Mouse (Mus musculus): Measurements from ENCODE around the gene Krt20.
A peak's percentile ranks its signal among the peaks of the same experiment; 100 is the strongest.

Krt20 gene

GRCm38 (mm10) chr11:99437972-99438371, at the start of gene Krt20:
Krt20 (minus strand) TSS chr11:99438150.
- DNase-seq = no peak

GRCm38 (mm10) chr11:99474981-99475380, 37.0 kb upstream of the Krt20 start:
- no peak for DNase-seq

DNA sequence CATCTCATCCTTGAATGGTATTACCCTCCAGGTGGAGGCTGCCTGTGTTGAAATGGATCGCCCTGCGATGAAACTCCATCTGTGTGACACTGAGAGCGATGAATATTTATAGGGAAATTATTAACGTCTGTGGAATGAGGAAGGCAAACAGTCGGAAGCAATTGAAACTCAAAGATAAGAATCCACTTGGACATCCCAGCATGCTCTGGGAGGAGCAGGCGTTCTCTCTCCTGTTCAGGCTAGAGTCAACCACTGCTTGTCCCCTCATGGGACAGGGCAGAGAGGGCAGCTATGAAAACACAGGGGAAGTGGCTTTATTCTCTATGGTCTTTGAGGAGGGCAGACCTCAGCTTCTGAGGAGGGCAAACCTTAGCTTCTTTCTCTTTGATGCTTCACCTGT, 35.5 kb upstream of the Krt20 start:
- DNase-seq = peak; percentile 20

GRCm38 (mm10) chr11:99472405-99472804, 34.5 kb upstream of the Krt20 start:
- no peak for DNase-seq

GRCm38 (mm10) chr11:99471946-99472345, 34.0 kb upstream of the Krt20 start:
- no peak for DNase-seq

- peak; percentile 17 for DNase-seq
Measured at GRCm38 (mm10) chr11:99469228-99469627, 31.3 kb upstream of the Krt20 start.

GRCm38 (mm10) chr11:99468566-99468965, 30.6 kb upstream of the Krt20 start:
- DNase-seq = peak; percentile 17

DNA sequence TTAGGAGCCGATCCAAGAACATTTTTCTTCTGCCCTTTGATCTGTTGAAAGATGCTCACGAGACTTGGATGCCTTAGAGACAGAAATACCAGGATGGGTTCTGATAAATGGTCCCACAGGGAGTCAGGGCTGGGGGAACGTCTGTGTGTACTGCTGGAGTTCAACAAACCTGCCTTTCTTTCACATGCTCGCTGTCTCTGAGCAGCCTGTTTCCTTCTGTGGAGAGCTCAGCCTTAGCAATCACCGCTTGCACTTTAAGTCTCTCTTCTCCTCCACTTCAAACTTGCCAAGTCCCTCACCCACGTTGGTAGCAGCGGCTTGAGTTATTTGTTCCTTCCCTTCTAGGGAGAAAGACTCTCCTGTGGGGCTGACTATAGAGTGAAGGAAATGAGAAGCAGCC, 28.4 kb upstream of the Krt20 start:
- no peak for DNase-seq

DNA sequence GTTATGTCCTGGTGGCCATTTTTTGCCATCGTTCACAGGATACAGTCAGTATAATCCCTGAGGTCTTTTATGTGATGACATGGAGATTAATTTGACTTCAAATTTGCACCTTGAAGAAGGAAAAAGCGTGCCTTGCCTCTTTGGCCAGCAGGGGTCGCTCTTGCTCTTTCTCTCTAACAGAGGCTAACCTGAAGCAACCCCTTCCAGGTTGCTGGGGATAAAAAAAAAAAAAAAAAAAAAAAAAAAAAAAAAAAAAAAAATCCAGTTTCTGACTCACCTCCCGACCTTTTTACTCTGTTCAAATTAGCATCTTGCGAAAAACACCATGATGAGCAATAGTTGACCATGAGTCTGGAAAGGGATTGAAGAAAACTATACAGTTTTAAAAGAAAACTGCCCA, 26.9 kb upstream of the Krt20 start:
- DNase-seq = peak; percentile 86

DNA sequence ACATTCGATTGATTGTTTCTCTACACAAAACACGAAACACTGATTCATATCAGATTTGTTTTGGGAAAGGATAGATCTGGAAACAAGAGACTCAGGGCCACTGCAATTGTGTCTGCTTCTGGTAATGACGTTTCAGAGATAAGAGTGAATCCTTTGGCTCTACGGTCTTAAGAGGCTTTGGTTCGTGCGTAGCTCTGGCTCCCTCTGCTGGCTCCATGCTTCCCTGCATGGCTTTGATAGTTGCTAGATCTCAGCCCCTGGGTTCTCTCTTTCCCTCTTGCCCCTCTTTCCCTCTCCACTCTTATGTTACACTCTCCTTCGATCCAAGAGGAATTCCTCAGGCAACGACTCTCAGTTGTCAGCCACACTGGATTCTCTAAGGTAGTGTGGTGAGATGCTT, 25.2 kb upstream of the Krt20 start:
- peak; percentile 70 for DNase-seq

- DNase-seq = no peak
Measured at GRCm38 (mm10) chr11:99461736-99462135, 23.8 kb upstream of the Krt20 start.

DNA sequence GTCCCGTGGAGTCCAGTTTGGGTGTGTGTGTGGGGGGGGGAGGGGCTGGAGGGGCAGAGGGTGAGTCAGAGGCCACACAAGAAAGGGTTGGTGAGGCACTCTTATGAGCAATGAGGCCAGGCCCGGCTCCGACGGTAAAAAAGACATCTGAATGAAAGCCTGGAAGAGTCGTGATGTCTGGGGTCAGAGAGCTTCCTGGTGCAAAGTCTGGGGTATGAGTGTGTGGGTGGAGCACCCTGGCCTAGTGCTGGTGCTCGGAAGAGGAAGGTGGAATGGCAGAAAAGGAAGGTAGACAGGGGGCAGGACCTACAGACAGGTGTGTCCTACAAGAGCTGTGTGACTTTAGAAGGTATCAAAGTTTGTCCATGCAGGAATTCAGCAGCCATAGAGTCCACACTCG, 20.9 kb upstream of the Krt20 start:
- DNase-seq = no peak

- no peak for DNase-seq
Measured at GRCm38 (mm10) chr11:99454759-99455158, 16.8 kb upstream of the Krt20 start.

- DNase-seq = no peak
Measured at GRCm38 (mm10) chr11:99454044-99454443, 16.1 kb upstream of the Krt20 start.

- DNase-seq = no peak
Measured at GRCm38 (mm10) chr11:99448769-99449168, 10.8 kb upstream of the Krt20 start.

DNA sequence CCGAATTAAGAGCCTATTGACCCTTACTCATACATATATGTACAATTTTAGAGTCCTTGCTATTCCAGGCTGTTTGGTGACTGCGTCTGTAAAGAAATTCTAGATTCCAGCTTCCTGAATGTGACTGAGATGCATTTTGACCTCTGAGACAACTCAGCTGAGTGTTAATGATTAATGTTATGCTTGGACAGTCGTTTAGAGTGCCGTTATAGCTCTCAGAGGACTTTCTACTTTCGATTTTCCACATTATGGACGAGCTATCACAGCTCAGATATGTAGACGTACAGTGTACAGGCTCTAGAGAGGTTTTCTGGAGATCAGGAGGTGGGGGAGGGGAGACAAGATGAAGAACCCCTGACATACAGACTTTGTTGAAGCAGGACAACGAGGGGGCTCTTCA, 3.3 kb upstream of the Krt20 start:
- no peak for DNase-seq

GRCm38 (mm10) chr11:99439465-99439864, 1.5 kb upstream of the Krt20 start:
- DNase-seq = no peak

- no peak for DNase-seq
Measured at GRCm38 (mm10) chr11:99436625-99437024, 1.3 kb downstream of the Krt20 start.

DNA sequence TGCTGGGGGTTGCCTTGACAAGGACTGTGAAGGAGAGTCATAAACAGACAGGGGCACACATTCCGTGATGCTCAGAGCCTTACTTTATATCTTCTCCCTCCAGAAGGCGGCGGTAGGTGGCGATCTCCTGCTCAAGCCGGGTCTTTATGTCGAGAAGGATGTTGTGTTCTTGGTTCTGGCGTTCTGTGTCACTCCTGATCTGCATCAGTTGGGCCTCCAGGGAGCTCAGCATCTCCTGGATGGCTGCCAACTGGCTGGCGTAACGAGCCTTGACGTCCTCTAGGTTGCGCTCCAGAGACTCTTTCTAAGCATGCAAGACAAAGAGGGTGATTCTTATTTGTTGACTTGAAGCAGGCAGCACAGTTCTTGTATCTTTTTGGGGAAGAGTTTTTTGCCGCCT, 7.3 kb downstream of the Krt20 start:
- DNase-seq = no peak

GRCm38 (mm10) chr11:99422159-99422558, 15.8 kb downstream of the Krt20 start, which contains the start of gene Krt12:
Krt12 (minus strand) TSS chr11:99422259.
- no peak for DNase-seq

DNA sequence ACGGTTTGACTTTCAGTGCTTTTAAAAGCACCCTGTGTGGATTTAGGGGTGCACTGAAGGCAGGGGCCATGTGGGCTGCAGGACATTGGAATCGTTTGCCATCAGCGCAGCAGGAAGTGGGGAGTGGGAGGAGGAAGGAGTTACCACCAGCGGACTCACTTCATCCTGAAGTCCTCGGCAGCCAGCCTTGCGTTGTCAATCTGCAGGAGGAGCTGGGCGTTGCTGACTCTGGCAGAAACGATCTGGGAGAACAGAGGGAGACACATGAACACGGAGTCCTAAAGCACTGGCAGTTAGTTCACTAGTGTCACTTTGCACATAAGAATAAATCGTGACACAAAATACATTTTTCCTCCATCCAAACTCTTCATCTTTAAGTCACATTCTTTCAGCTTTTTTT, 17.4 kb downstream of the Krt20 start:
- no peak for DNase-seq

DNA sequence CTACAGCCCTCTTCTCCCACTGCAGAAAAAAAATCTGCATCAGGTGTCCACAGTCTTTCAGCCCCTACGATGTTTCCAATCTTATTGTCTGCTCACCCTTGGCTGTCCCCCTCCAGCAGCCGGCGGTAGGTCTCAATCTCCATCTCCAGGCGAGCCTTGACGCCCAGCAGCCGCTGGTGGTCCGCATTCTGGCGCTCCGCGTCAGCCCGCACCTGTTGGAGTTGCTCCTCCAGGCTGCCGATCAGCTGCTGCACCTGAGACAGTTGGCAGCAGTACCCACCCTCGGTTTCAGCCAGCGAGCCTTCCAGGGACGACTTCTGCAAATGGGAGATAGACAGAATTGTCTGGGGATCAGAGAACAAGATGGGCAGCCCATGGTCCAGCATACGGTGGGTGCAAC, 20.1 kb downstream of the Krt20 start:
- no peak for DNase-seq

DNA sequence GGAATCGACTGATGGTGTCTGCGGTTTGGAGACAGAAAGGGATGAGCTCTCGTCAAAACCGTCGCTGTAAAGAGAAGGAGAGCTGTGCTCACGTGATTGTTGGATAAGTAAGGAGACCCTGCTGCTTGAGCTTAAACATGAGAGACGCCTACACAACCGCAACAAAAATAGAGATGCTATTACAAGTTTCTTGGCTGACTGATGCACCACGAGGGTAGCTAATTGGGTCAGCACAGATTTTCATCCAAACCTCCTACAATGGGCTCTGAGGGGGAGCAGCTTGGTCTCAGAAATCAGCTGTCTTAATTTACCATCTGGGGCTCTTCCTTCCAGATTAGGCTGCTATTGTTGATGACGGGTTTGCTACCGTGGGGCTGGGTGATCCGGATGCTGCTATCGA, 21.0 kb downstream of the Krt20 start:
- DNase-seq = no peak

- no peak for DNase-seq
Measured at GRCm38 (mm10) chr11:99414463-99415147, 23.3 kb downstream of the Krt20 start.

DNA sequence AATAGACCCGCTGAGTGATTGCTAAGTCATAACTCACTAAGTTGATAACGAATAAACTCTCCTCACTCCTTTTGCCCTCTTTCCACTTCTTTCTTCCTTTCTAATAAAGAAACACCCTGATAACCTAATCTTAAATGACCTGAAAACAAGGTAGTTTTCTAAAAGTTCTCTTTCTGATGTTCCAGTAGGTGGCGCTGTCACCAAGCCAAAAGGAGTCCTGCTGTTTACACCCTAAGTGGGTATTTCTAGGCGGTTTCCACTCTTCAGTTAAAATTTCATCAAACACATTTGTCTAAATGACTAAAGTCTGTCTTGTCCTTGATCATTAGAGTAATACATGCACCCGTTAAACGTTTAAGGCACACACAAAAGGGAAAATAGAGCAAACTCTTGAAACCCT, 24.7 kb downstream of the Krt20 start:
- DNase-seq = peak; percentile 48

All from lung, postnatal 14 days (tissue).